Mouse (Mus musculus): ENCODE measurements around the gene Dzip1.

Dzip1 gene

DNA sequence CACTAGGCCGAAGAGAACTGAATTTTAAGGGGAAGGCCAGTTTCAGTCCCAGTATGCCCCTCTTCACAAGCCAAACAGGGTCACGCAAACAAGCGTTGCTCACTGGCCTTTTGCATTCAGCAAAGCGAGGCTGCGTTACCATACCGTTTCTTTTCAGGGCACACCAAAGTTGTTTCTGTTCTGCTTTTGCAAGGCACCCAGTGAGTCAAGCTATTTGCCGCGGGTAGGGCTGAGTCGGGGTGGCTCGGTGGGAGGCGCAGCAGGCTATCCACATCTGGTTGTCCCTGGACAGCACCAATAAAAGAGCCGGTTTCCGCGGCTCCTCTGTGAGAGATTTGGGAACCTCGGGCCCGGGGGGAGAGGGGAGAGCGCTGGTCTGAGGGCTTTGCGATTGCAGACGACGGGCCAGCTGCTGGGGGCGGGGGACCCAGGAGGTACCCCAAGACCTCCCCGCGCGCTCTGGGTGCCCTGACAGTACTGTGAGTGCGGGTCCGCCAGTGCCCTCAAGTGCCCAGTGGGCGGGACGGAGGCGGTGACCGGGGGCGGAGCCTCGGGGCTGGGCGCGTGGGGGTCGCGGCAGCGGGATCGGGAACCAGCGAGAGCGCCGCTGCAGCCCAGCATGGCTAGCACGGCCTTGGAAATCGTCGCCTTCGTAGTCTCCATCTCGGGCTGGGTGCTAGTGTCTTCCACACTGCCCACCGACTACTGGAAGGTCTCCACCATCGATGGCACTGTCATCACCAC, 70.7 kb downstream of the Dzip1 start:
- ChIA-PET CTCF (interaction anchor here in 3 of 4 experiments (0.5 to 1.1 kb wide), 3 partner anchors 48 to 469 kb away, joined by 3 to 4 read pairs (median 3); no protein-coding TSS in a partner anchor), POLR2A (interaction anchor here in 1 of 4 experiments (1.8 kb wide), 1 partner anchor 15 kb away, joined by 5 read pairs; no protein-coding TSS in a partner anchor)

GRCm38 (mm10) chr14:118851496-118852107, 73.7 kb downstream of the Dzip1 start:
- POLR2A ChIA-PET = interaction anchor here in 1 of 4 experiments (1.3 kb wide), 1 partner anchor 47 kb away, joined by 3 read pairs; no protein-coding TSS in a partner anchor
- CTCF ChIA-PET = interaction anchor here in 2 of 4 experiments (0.6 kb wide), 2 partner anchors 36 to 656 kb away, joined by 3 read pairs; no protein-coding TSS in a partner anchor

DNA sequence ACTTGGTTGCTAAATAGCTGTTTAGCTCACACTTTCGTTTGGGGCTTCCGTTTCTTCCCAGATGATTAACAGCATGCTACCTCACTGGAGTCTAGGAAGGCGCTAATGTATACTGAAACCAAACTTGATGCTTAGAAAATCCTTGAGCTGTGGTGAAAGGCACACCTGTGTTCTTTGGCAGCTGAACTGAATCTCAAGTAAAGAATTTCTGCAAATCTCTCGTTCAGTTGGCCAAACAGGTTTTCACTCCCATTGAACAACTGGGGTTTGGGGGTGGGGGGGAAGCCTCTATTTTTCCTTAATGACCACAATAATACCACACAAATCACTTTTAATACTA, 74.6 kb downstream of the Dzip1 start:
- ChIA-PET CTCF (interaction anchor here in 2 of 4 experiments (0.6 to 1.0 kb wide), 2 partner anchors 31 to 50 kb away, joined by 3 read pairs; no protein-coding TSS in a partner anchor), POLR2A (no interaction called here)

DNA sequence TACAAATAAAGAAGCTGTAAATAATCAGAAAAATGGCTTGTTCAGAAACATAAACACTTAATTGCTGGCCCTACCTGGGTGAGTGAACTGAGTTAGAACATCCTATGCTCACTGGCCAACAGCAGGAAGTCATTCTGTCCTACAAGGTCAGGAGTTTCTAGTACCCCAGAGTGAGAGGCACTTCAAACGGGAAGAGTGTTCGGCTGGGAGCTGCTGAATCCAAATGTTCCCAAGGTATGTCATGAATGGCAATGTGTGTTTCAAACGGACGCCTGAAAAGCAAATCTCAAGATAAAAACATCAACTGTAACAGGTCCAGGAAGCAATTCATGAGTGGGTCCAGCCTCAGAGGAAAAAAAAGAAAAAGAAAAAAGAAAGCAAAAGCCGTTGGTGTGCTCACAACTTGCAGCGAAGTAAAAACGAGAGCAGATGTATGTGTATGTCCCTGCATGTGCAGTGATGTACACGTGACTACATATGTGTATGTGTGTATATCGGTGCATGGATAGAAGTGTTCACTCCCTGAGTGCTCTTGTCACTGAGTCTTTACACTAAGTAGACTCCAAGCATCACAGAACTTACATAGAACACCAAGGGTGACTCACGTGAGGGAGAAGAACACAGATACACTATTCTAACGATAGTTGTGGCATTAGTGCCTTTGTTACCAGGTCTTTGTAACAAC, 75.1 kb downstream of the Dzip1 start:
- ChIA-PET CTCF (interaction anchor here in 2 of 4 experiments (0.6 to 1.0 kb wide), 2 partner anchors 30 to 50 kb away, joined by 3 read pairs; no protein-coding TSS in a partner anchor), POLR2A (interaction anchor here in 1 of 4 experiments (0.5 kb wide), 1 partner anchor 24 kb away, joined by 3 read pairs; no protein-coding TSS in a partner anchor)

DNA sequence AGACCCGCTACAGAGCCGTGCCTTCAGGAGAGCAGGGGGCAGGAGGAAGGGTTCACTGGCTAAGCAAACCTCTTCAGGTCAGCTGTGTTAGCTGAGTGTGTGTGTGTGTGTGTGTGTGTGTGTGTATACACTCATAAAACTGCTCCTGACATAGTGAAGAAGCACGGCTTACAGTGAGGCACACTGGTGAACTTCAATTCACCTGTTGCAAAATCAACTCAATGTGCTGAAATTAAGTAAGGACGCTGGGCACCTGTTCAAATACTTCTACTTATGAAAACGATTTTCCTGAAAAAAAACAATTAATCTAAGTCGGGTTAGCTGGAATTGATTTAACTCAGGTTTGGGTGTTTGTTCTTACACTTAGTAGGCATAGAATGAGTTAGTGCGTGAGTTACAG, 77.1 kb downstream of the Dzip1 start:
- POLR2A ChIA-PET = interaction anchor here in 2 of 4 experiments (0.6 kb wide), 2 partner anchors 18 to 71 kb away, joined by 3 read pairs; no protein-coding TSS in a partner anchor
- CTCF ChIA-PET = no interaction called here

GRCm38 (mm10) chr14:118846834-118847233, 78.4 kb downstream of the Dzip1 start:
- ChIA-PET CTCF (no interaction called here), POLR2A (interaction anchor here in 1 of 4 experiments (0.6 kb wide), 1 partner anchor 87 kb away, joined by 3 read pairs; no protein-coding TSS in a partner anchor)

- CTCF ChIA-PET = no interaction called here
- POLR2A ChIA-PET = no interaction called here
Observed at GRCm38 (mm10) chr14:118842353-118842752, 82.9 kb downstream of the Dzip1 start.

GRCm38 (mm10) chr14:118840027-118840426, 85.2 kb downstream of the Dzip1 start:
- CTCF ChIA-PET = no interaction called here
- POLR2A ChIA-PET = no interaction called here

GRCm38 (mm10) chr14:118839416-118839815, 85.8 kb downstream of the Dzip1 start:
- ChIA-PET CTCF (no interaction called here), POLR2A (no interaction called here)

DNA sequence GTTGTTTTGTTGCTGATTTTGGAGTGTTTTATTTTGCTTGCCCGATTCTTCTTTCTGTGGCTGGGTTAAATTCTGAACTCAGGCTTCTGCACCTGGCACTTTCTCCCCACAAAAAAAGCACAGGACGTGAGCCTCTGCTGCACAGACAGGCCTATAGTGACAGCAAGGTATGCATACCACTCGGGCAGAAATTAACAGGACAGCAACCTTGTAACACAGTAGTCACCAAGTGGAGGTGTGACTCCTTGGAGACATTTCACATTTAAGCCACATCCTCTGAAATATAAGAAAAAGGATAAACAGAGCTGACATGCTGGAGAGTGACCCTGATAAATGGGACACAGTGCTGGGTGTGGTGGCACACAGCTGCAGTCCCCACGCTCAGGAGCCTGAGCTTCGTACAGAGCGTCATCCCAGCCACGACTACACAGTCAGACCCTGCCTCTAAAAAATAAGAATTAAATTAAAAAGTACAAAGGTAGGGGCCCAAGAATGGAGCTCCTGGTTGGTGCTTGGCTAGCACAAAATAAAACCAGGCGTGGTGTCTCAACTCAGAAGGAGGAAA, 86.6 kb downstream of the Dzip1 start:
- CTCF ChIA-PET = interaction anchor here in 1 of 4 experiments (0.7 kb wide), 1 partner anchor 15 kb away, joined by 3 read pairs; no protein-coding TSS in a partner anchor
- POLR2A ChIA-PET = interaction anchor here in 1 of 4 experiments (1.1 kb wide), 1 partner anchor 11 kb away, joined by 3 read pairs; no protein-coding TSS in a partner anchor

- CTCF ChIA-PET = no interaction called here
- POLR2A ChIA-PET = no interaction called here
Observed at GRCm38 (mm10) chr14:118836754-118837153, 88.5 kb downstream of the Dzip1 start.

- ChIA-PET POLR2A (no interaction called here), CTCF (no interaction called here)
Observed at GRCm38 (mm10) chr14:118836145-118836544, 89.1 kb downstream of the Dzip1 start.

GRCm38 (mm10) chr14:118834313-118834712, 90.9 kb downstream of the Dzip1 start:
- ChIA-PET CTCF (interaction anchor here in 1 of 4 experiments (0.5 kb wide), 1 partner anchor 631 kb away, joined by 3 read pairs; no protein-coding TSS in a partner anchor), POLR2A (no interaction called here)

GRCm38 (mm10) chr14:118833241-118833640, 92.0 kb downstream of the Dzip1 start:
- ChIA-PET CTCF (no interaction called here), POLR2A (no interaction called here)

DNA sequence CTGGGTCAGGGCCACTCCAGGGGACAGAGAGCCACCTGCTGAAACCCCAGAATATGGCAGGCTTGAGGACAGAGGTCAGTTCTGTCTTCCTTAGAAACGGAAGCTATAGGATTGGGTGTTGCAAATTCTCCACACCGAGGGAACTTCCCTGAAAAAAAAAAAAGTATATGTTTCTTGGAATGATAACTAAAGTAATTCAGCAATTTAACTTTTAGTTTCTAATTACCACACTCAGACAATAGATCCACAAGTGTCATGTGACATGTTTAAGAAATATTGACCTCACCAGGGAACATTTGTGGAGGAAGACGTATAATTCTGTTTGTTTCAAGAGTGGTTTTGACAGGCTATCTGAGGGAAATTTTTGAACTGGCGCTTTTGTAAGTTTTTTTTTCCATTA, 93.7 kb downstream of the Dzip1 start:
- ChIA-PET CTCF (no interaction called here), POLR2A (no interaction called here)

DNA sequence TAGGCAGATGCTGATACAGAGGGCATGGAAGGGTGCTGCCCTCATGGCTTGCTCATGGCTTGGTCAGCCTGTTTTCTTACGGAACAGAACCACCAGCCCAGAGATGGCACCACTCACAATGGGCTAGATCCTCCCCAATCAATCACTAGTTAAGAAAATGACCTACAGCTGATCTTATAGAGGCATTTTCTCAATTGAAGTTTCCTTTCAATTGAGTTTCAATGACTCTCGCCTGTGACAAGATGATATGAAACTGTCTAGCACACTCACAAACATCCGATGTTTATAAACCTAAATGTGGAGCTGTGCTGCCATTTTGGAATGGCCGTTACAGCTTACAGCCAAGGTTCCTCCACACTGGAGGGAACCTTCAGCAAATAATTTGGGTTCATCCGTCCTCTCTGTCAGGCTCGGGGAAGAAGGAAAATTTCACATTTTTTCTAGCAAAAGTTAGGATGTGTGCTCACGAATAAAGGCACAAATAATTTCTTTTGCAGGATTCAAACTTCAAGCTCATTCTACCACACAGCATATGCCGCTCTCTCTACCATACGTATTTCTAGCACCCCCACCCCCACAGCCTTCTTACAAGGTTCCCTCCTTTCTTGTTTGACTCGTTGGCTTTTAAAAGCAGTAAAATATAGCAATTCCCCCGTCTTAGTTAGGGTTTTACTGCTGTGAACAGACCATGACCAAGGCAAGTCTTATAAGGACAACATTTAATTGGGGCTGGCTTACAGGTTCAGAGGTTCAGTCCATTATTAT, 95.7 kb downstream of the Dzip1 start:
- ChIA-PET POLR2A (no interaction called here), CTCF (interaction anchor here in 2 of 4 experiments (1.0 to 1.9 kb wide), 3 partner anchors 10 to 13 kb away, joined by 3 to 4 read pairs (median 4); no protein-coding TSS in a partner anchor)

DNA sequence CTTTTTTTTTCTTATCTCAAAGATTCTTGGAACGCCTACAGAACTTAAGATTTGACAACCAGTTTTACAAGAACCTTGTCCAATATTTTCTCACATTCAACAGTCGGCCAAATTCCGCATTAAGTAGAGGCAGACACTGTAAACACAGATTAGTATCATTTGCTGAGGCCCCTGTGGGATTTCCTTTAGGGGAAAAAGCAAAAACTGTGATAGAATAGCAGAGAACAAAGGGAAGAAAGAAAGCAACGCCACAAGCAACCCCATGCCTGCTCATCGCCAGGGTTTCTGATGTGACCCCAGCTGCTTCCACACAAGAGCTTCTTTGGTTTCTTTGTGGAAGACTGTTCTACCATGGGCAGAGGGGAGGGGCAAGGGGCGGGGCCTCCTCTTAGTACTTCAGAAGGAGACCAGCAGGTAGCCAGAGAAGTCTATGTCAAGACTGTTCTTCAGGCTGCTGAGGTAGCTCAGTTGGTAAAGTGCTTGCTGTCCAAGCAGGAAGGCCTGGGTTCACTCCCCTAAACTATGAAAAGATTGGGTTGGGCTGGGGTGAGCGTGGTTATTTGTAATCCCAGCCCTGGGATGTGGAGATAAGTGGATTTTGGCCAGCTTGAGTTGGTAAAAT, 97.9 kb downstream of the Dzip1 start:
- CTCF ChIA-PET = interaction anchor here in 1 of 4 experiments (0.9 to 1.1 kb wide), 2 partner anchors 10 to 73 kb away, joined by 3 read pairs; no protein-coding TSS in a partner anchor
- POLR2A ChIA-PET = interaction anchor here in 1 of 4 experiments (0.6 to 1.1 kb wide), 3 partner anchors 11 to 1434 kb away, joined by 3 read pairs; no protein-coding TSS in a partner anchor

DNA sequence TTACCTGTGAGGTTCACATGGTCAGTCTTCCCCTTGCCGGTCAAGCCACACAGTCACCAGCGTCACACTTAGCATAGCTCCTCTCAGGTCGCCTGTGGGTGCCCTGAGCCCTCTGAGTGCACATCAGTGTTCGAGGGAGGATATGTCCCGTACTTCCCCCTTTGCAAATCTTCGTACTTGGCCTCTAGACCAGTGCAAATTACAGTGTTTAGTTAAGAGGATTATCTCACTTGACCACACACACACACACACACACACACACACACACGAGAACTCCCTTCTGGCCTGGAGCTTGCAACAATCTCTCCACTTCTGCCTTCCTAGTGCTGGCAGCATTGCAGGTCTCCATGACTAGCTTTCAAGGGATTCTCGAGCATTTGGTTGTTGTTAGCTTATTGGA, 98.9 kb downstream of the Dzip1 start:
- POLR2A ChIA-PET = interaction anchor here in 1 of 4 experiments (0.8 to 0.9 kb wide), 2 partner anchors 24 to 728 kb away, joined by 3 read pairs; no protein-coding TSS in a partner anchor

More for the DNA sequence above, 98.9 kb downstream of the Dzip1 start:
- CTCF ChIA-PET = interaction anchor here in 1 of 4 experiments (0.7 kb wide), 1 partner anchor 13 kb away, joined by 6 read pairs; no protein-coding TSS in a partner anchor
